Mouse (Mus musculus) 3134 (cell line): ENCODE measurements around the gene Batf2.

Experiments
- DNase-seq: peaks from one replicate; pipeline ENCODE4 v3.0.0-alpha.2; 2011; ENCODE audit warnings: low spot score; ENCODE audit not compliant: insufficient read length; ENCODE audit errors: extremely low read depth

Gene Batf2

DNA sequence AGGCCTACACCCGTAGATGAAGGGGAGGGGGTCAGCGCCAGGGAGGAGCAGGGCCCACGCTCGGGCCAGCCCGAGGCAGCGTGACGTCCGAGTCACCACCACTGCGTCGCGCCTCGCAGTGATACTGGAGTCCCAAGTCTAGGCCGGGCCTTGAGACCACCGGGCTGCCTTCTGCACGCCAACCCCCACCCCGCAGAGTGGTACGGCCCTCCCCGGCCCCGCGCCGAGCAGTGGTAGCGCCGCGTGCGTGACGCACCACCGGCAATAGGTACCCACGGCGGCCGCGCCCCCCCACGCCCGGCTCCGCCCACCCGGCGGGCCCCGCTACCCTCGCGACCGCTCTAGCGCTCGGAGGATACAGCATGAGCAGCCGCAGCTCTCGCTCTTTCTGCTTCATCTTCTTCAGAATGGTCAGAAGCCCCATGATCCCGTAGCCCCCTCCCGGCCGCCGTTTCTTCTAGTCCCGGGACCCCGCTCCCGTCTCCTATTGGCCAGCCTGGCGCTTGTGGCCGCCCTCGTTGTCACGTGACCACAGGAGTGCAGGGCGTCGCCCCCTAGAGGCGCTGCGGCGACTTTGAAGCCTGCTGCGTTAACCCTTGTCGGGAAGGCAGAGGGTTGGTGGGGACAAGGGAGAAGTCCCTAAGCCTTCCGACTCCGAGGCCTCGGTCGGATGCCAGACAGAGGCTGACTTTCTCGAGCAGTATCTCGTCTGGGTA lies at the start of gene Batf2:
Gene Batf2, plus strand, starts transcription at position 306 of the 716 bp plus-strand sequence.
- peak; percentile 94 for DNase-seq

DNA sequence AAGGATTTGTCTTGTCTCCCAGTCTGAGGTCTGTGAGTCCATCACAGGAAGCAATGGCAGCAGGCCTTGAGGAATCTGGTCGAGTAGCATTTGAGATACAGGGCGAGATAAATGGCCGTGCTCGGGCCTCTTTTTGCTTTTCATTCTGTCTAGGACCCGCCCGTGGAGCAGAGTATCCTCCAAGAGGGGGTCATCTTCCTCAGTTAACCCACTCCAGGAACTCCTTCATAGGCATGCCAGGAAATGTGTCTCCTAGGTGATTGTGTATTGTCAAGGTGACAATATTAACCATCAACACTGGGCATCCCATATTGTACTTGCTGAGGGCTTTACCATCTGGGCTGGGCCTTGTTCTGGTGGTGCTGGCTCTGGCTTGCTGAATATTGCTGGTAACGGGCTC lies 46.7 kb upstream of the Batf2 start, which contains the start of gene AC131692.1:
Gene AC131692.1, plus strand, starts transcription at position 301 of the 400 bp plus-strand sequence.
- DNase-seq, result no peak

DNA sequence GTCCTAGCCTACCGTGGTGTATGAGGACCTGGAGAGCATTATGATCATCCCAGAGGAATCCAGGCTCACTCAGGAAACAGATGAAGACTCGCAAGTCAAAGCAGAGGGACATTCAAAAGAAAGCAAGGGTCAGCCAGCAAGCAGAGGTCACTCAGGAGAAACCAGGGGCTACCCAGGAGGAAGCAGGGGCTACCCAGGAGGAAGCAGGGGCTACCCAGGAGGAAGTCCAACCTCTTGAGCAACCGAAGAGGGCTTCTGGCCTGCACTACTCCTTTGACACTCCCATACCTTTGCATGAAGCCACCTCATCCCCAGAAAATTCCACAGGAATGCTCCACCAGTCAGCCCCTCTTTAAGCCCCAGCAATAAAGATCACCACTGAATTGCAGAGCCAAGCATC lies 42.9 kb upstream of the Batf2 start:
- DNase-seq, result no peak

- no peak for DNase-seq
Measured at GRCm38 (mm10) chr19:6101186-6101585, 39.6 kb upstream of the Batf2 start.

DNA sequence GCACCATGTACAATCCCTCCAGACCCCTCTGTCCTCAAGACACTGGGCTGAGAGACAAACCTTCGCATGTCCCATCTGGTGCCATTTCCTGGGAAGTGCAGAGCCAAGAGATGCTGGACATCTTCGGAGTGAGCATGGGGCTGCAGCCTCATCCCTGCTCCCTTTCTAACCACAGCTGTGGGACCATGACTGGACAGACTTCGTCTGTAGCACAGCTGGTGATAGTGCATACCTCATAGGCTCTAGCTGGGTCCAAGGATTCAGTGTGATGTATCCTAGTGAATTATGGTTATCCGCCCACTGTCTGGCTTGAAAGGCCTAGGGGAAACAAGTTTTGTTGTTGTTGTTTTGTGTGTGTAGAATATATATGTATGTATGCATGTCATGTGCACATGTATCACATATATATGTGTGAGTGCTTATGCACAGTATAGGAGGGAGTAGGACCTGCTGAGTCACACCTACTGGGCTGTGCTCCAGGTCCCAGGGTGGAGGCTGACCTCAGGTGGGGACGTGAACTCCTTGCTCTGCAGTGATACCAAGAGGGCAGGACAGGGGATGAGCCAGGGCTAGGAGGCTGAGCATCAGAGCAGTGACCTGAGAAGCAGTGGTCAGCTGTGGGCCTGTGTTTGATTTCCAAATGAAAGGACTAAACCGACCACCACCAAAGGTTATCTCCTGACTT lies 38.5 kb upstream of the Batf2 start:
- no peak for DNase-seq

- DNase-seq, result no peak
Measured at GRCm38 (mm10) chr19:6104476-6104875, 36.3 kb upstream of the Batf2 start.

DNA sequence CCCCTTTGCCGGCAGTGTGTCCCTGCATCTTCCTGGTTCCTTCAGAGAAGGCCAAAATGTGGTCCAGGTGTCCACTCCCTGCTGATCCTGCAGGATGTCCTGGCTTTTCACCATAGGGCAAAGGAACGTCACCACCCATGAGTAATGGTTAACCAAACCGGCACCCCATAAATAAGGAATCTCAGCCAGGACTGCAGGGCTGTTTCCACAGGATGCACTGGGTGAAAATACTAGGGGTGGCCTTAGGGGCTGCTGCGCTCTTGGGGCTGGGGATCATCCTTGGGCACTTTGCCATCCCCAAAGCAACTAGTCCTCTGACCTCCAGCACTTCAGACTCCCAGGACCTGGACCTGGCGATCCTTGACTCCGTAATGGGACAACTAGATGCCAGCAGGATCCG lies 35.2 kb upstream of the Batf2 start, which contains the start of gene Naaladl1:
Gene Naaladl1, plus strand, starts transcription at position 197 of the 400 bp plus-strand sequence.
- no peak for DNase-seq

- no peak for DNase-seq
Measured at GRCm38 (mm10) chr19:6113116-6113515, 27.7 kb upstream of the Batf2 start.

DNA sequence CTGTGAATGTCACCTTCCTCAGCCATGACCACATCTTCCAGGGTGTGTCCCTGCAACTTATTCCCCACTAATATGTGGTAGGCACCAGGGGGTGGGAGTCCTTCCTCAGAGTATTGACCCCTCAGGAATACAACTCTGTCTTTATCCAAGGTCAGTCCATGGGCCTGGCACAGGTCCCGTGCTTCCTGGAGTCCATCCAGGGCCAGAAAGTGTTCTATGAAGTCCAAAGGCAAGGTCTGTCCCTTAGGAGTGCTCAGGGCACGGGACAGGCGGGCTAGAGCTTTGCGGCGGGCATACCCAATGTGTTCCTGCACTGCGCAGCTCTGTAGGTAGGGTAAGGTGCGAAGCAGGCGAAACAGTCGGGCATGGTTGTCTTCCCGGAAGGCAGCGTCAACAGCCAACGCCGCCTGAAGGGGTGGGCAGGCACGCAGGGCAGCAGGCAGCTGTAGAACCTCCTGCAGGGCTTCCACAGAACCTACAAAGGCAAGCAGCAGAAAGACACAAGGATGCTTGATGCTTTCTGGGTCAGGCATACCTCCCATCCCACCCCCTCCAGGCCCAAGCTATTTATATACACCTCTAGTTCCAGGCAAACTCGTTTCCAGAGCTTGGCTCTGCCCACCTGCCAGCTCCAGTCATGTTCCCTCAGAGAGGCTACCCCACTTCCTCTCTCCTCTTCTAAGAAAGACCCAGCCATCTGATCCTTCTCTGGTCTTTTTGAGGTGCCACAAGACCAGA lies 24.5 kb upstream of the Batf2 start:
- no peak for DNase-seq

GRCm38 (mm10) chr19:6117346-6117985 lies 23.3 kb upstream of the Batf2 start:
- DNase-seq, result no peak

- DNase-seq, result peak; percentile 92
Measured at GRCm38 (mm10) chr19:6117986-6118676, 22.7 kb upstream of the Batf2 start, which contains the start of gene Sac3d1. TSS of gene Sac3d1 (minus strand) at chr19:6118650.

DNA sequence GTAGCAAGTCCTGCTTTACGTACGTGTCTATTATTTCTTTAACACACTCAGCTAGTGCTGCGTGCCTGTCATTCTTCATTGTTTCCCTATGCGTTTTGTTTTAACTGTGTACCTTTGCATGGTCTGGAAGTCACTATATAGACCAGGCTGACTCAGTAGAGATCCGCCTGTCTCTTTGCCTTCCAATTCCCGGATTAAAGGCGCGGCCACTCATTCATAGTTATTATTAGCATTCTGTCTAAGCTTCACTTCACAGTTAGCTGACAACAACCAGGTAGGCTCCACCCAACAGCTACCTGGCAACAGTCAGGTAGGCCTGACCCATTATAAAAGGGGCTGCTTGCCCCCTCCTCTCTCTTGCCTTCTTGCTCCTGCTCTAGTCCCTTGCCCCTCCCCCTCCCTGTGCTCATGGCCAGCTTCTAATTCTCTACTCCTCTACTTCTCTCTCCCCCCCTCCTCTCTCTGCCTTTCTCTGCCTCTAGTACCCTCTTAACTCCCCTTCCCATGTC lies 22.1 kb upstream of the Batf2 start:
- DNase-seq, result no peak

- no peak for DNase-seq
Measured at GRCm38 (mm10) chr19:6121761-6122160, 19.0 kb upstream of the Batf2 start.

- DNase-seq, result no peak
Measured at GRCm38 (mm10) chr19:6123330-6123729, 17.5 kb upstream of the Batf2 start.

DNA sequence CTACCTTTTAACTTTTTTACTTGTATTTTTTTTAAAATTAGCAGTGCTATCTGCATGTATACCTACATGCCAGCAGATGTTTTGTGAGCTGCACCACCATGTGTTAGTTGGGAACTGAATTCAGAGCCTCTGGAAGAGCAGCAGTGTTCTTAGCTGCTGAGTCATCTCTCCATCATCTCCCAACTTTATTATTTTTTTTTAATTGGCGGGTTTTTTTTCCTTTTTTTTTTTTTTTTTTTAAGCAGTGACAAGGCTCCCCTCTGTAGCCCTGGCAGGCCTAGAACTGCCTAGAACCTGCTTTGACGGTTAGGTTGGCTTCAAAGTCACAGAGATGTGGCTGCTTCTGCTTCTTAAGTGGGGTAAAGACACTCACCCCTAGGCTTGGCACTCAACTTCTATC lies 15.9 kb upstream of the Batf2 start:
- DNase-seq, result no peak

DNA sequence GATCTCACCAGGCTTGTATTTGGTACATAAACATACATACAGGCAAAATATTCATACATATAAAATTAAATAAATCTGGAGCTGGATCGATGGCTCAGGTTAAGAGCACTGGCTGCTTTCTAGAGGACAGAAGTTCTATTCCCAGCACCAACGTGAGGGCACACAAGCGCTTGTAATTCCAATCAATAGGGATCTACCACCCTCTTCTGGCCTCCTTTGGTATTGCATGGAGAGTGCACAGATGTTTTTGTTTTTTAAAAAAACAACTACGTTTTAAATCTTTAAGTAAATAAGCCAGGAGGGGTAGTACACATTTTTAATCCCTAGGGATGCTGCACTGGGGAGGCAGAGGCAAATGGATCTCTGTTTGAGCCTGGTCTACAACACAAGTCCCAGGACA lies 14.5 kb upstream of the Batf2 start:
- DNase-seq, result peak; percentile 47

DNA sequence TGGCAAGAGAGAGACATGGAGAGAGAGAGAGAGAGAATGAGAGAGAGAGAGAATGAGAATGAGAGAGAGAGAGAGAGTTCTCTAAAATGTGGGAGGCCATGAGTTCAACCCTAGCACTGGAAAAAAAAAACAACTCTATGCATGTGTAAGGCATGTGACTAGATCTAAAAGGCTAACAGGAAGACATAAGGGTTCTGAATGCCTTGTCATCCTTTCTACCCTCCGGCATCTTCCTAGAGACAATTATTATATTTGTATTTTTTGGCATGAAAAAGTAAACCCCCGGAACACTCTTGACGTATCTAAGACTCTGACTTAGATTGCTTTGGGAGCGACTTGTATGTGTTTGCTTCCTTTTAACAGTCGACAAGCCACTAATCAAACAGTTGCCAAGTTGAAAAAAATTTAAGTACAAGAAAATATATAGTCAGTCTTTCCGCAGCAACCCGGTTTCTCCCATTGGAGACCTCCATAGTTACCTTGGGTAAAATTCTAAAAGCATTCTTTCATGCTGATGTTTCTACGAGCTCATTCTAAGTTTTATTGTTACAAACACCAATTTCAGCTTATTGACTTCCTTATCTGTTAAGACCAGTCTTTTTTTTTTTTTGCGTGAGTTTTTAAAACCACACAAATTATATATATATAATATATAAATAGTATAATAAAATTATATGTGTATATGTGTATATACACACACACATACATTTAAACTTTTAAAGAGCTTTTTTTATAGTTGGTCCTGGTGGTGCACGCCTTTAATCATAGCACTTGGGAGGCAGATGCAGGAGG lies 13.8 kb upstream of the Batf2 start:
- DNase-seq, result no peak

- DNase-seq, result peak; percentile 97
Measured at GRCm38 (mm10) chr19:6127760-6128341, 12.9 kb upstream of the Batf2 start, which contains the start of gene Snx15. TSS of gene Snx15 (minus strand) at chr19:6128304.
